Mouse (Mus musculus) heart, adult 8-10 months (tissue): Measurements from ENCODE around the gene Arhgef38. TPM values are rescaled to one million over a fixed set of nuclear protein-coding genes. Genes with fewer than 3 reads are reported as not detected.

ENCODE experiments used
- DNase-seq: peaks from one replicate; pipeline ENCODE4 v3.0.0; 2022; ENCODE audit warnings: low spot score
- total RNA-seq, 4 experiments: library from RNA; stranded (reverse); gene quantifications; 2 replicates each; pipeline ENCODE4 v1.2.4; 2022

Gene Arhgef38
- total RNA-seq, 4 experiments from 2014 or later = 0.46 TPM; not detected in 3

- no peak for DNase-seq
Measured at GRCm38 (mm10) chr3:133165130-133165529, 69.6 kb downstream of the Arhgef38 start.

- DNase-seq = no peak
Measured at GRCm38 (mm10) chr3:133163913-133164406, 70.8 kb downstream of the Arhgef38 start.

GRCm38 (mm10) chr3:133163174-133163573, 71.6 kb downstream of the Arhgef38 start:
- DNase-seq = no peak

GRCm38 (mm10) chr3:133161407-133161806, 73.3 kb downstream of the Arhgef38 start:
- DNase-seq = no peak

- DNase-seq = no peak
Measured at GRCm38 (mm10) chr3:133158260-133158659, 76.5 kb downstream of the Arhgef38 start.

GRCm38 (mm10) chr3:133154683-133155082, 80.1 kb downstream of the Arhgef38 start:
- no peak for DNase-seq

GRCm38 (mm10) chr3:133153629-133154028, 81.1 kb downstream of the Arhgef38 start:
- DNase-seq = no peak

GRCm38 (mm10) chr3:133152831-133153230, 81.9 kb downstream of the Arhgef38 start:
- DNase-seq = no peak

DNA sequence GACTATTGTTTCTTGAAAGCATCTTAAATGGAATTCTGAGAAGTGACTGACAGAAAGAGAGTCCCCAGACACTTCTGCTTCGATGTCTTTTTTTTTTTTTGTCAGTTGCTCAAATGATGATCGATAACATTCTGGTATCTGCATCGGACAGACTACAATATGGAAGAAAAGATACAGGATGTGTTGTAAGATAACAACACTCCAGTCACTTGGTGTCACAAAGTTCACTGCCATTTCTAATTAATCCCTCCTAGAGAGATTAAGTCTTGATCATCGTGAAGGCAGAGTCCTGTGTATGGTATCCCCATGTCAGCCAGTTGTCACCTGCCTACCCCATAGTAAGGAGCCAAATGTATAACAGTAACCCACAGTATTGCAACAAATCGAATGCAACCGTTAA, 83.1 kb downstream of the Arhgef38 start:
- DNase-seq = no peak

DNA sequence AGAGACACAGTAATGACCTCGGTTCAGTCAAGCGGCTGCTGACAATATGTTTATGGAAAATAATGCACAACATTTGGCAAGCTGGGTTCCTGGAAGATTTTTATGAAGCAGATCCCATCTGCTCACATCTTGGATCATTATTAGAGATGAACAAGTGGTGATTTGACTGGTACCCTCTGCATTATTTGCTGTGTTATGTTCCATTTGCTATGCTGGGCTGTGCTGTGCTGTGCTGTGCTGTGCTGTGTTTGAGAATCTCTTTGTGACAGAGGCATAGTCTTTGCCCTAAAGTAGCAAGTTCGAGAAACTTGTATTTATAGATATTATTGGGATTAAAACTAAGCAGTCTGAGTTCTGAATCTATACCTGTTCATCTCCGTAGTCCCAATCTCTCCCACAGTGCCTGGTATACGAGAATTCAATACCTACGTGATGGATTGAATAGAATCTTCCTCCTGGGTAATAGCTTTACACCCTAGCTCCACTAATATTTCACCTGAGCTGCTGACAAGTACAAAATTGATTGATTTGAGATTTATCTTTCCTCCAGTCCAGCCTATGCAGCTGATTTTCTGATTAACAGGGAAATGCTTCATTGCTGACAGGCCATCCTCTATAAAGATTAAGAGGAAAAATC, 90.1 kb downstream of the Arhgef38 start:
- no peak for DNase-seq

GRCm38 (mm10) chr3:133141877-133142276, 92.9 kb downstream of the Arhgef38 start:
- DNase-seq = no peak

DNA sequence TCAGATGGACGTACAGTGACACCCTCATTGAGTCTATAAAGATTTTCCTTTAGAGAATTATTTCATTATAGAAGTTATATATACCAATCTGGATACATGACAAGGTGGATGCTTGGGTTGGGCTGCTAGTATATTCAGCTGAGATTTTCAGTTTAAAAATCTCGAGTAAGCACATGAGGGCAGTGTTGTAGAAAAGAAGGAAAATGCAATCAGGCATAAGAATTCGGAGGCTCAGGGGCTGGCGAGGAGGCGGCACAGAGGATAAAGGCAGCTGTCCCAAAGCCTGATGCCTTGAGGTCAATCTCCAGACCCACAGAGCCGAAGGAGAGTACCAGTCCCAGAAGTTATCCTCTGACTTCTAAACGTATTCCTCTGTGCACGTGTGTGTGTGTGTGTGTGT, 102.1 kb downstream of the Arhgef38 start:
- no peak for DNase-seq

DNA sequence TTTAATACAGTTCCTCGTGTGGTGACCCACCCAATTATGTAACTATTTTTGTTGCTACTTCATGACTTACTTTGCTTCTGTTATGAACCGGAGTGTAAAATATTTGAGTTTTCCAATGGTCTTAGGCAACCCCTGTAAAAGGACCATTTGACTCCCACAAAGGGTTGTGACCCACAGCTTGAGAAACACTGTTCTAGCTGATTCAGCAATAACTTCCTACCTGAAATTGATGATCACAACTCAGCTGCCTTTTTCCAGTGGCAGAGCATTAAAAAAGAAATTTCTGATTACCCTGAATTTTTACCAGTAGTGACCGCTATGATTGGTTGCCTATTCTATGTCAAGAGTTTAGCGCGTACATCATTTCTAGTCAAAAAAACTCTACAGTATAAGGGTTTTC, 103.4 kb downstream of the Arhgef38 start:
- DNase-seq = no peak

GRCm38 (mm10) chr3:133113281-133113680, 121.5 kb downstream of the Arhgef38 start:
- no peak for DNase-seq

DNA sequence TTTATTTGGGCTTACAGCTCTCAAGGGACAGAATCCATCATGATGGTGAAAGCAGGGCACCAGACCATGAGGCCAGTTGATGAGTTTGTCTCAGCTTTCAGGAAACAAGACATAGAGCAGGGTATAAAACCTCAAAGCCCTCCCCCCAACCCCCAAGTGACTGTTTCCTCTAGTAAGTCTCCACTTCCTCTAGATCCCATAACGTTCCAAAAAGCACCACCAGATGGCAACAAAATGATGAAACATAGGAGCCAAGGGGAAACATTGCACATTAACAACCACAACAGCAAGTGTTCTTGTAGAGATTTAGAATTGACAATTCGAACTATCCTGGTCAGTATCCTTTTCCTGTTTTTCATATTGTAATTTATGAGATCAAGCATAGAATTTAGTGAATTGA, 123.0 kb downstream of the Arhgef38 start:
- DNase-seq = no peak

DNA sequence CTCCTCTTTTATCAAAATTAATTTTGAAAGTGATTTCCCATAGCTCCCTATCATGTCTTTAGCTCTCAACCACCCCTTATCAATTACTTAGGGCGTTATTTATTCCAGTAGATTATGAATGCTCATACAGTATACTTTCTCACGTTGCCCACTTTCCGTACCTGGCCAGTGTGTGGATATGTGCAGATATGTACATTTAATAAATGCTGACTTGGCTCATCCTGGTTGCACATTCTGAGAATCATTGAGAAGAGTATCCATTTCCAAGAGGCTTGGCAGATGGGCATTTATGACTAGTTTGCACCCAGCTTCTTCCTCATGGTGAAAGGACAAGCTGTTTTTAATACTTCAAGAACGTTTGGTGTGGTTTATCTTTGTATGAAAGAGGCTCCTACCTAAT, 124.9 kb downstream of the Arhgef38 start:
- DNase-seq = no peak

- DNase-seq = no peak
Measured at GRCm38 (mm10) chr3:133108731-133109130, 126.0 kb downstream of the Arhgef38 start.

DNA sequence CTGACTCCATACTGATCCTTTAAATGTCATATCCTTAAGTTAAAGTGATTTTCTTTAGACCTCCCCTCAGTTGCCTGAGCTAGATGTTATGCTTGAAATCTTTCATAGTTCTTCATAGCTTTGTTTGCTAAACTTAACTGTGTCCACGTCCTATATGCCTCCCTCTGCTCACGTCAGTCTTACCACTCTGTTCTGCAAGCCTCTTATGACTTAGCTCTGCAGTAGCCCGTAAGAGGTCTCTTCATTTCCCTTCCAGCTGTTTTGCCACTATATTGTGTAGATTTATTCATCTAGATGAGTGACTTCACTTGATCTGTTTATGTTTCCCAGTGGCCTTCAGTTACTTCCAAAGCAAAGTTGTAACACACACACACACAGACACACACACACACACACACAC, 130.3 kb downstream of the Arhgef38 start:
- no peak for DNase-seq

DNA sequence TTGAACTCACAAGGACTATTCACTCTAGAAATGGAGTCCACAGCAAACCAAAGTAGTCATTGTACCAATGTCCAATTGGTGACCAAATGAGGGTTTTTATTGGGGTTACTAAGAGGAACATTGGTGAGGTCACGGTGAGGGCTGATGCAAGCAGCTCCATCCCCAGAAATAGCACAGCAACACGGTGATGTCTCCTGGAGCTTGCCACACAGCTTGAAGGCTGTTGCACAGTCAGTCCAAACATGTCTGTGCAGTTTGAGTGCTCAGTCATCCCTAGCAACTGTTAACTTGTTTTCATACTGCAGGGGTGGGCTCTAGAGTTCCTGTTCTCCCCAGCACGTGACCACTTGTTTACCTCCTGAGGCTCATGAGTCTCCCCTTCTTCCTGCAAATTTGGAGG, 131.0 kb downstream of the Arhgef38 start:
- no peak for DNase-seq

DNA sequence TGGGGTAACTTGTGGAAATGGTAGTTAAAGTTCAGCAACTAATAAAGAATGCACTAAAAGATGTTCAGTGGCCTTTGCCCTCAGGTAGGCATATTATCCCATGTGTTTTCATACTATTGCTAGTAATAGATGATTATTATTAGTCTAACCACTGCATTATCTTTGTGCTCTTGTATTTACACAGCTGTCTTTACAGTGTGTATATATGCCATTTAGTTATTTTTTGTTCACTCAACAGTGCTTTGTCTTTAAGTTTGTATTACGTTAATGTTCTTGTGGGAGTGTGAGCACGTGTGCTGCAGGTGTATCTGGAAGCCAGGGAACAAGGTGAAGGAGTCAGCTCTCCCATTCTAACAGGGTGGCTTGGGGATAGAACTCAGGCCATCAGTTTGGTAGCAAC, 135.8 kb downstream of the Arhgef38 start:
- DNase-seq = no peak

GRCm38 (mm10) chr3:133098336-133098735, 136.4 kb downstream of the Arhgef38 start:
- no peak for DNase-seq

- DNase-seq = no peak
Measured at GRCm38 (mm10) chr3:133097936-133098335, 136.8 kb downstream of the Arhgef38 start.

- no peak for DNase-seq
Measured at GRCm38 (mm10) chr3:133094305-133094704, 140.4 kb downstream of the Arhgef38 start.

- DNase-seq = no peak
Measured at GRCm38 (mm10) chr3:133092936-133093335, 141.8 kb downstream of the Arhgef38 start.
